Mouse (Mus musculus): ENCODE results near the gene Mapk1ip1l.
A peak's percentile ranks its signal among the peaks of the same experiment; 100 is the strongest.

The Mapk1ip1l gene

GRCm38 (mm10) chr14:47361418-47361817 is 63.4 kb downstream of the Mapk1ip1l start:
- no peak for DNase-seq

- DNase-seq, result no peak
These were observed 63.8 kb downstream of the Mapk1ip1l start for GRCm38 (mm10) chr14:47361899-47362298.

DNA sequence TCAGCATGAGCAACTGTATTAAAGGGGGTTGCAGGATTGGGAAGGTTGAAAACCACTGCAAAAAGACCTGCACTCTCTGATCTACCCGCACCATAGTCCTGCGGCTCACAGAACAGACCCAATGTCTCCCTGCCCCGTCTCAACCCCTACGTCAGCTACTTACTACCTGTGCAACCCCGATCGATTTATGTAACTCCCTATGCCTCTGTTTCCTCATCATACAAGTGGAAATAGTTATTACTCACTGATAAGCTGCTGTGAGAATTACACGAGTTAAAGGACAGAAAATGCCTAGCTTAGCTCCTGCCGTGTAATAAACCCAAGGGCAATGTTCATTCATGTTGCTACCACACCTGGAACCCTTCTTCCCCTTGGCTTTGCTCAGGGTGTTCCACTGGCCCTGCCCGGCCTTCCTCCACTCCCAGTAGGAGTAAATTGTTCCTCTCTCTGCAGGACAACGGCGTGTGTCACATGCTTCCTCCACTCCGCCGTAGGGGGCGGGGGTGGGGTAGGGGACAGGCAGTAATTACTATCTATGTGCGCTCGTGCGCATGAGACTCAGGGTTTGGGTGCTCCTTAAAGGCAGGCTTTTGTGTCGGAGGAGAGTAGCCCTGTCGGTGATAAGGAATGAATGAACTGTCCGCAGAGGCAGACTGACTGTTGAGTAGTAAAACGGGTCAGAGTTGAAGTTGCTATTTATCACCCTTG is 66.8 kb downstream of the Mapk1ip1l start:
- DNase-seq, result peak; percentile 42 to 52

- DNase-seq, result peak; percentile 32 to 62
These were observed 68.8 kb downstream of the Mapk1ip1l start for GRCm38 (mm10) chr14:47366881-47367321.

GRCm38 (mm10) chr14:47367461-47367860 is 69.4 kb downstream of the Mapk1ip1l start, which contains the start of gene Lgals3:
Lgals3 (plus strand) TSS chr14:47367751.
- DNase-seq, result peak; percentile 36 to 50

- no peak for DNase-seq
These were observed 71.7 kb downstream of the Mapk1ip1l start for GRCm38 (mm10) chr14:47369741-47370140.

- DNase-seq, result no peak
These were observed 72.7 kb downstream of the Mapk1ip1l start for GRCm38 (mm10) chr14:47370790-47371189.

GRCm38 (mm10) chr14:47371689-47372088 is 73.6 kb downstream of the Mapk1ip1l start:
- DNase-seq, result peak; percentile 40 to 50
